Mouse (Mus musculus) cerebellum, postnatal 25 days (tissue): Measurements from ENCODE around the gene Mtrex.

ENCODE experiments used
- DNase-seq, 2 experiments: peaks; one replicate each; pipeline ENCODE4 v3.0.0; 2021; ENCODE audit warnings: mixed read lengths in 2 of 2

Gene Mtrex

DNA sequence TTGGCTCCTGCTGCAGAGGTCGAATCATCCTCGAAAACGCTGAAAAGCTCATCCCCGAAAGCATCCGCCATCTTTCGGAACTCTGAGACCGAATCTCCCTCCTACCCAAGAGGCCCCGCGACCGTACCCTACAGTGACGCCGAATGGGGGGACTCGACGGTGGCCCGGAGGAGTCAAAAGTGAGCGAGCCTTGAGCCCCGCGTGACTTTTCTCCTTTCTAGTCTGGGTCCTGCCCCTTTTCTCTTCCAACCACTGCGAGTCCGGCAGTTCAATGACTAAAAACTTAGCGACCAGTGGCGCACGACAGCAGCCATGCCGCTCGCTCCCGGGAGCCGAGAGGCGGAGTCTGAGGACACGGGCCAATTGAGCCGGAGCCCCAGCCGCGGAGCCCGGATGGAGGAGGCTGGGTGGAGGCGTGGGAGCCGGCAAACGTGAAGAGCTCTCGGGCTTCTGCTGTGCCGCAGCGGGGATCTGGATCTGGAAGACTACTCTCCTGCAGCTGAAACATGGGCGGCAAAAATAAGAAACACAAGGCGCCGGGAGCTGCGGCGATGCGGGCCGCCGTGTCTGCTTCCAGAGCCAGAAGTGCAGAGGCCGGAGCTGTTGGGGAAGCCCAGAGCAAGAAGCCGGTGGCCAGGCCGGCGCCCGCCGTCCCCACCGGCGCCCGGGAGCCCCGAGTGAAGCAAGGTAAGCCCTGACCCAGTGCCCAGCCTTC is at the start of gene Mtrex, which contains the start of gene Dhx29:
Gene Mtrex, minus strand, starts transcription at position 112 of the 715 bp plus-strand sequence.
Gene Dhx29, plus strand, starts transcription at position 168 of the 715 bp plus-strand sequence.
- DNase-seq = peak; percentile 100

DNA sequence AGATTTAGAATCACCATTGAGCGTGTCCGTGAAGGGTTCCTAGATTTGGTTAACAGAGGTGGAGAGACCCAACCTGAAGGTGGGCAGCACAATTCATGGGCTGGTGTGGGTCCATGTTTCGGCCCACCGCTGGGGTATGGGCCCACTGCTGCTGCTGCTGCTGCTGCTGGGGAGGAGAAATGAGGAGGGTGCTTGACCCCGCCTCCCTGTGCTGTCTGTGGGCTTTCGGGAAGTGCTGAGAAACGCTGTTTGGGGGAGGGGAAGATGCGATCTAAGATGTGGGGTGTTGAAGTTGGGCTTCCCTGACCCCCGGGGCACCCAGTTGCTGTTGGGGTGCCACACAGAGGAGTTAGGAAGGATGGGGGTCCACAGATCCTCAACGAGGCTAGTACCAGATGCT is 49.5 kb upstream of the Mtrex start:
- DNase-seq = no peak

DNA sequence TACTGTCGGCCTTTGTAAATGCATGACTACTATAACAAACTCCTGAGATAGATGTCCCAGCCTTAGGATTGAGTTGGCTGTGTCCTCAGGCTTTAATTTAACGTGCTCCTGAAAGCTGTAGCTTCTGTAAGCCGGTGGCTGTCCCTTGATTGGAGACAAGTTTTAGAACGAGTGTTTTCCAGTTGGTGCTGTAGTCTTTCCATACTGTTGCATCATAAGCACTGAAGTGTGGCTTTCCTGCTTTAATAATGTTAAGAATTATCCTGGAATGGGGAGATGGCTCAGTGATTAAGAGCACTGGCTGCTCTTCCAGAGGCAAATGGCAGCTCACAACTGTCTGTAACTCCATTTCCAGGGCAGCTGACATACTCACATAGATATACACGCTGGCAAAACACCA is 40.1 kb upstream of the Mtrex start:
- no peak for DNase-seq

DNA sequence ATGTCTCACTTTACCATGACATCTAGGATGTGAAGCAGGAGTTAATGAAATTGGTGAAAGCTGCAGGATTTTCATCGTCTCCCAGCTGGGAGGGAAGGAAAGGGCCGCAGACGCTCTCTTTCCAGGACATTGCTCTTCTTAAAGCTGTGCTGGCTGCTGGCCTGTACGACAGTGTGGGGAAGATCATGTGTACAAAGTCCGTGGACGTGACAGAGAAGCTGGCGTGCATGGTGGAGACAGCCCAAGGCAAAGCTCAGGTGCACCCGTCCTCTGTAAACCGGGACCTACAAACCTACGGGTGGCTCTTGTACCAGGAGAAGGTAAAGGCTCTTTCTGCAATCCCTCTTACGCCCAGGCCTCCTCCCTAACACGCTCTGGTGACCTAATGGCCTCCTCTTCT is 37.2 kb upstream of the Mtrex start:
- DNase-seq = no peak

DNA sequence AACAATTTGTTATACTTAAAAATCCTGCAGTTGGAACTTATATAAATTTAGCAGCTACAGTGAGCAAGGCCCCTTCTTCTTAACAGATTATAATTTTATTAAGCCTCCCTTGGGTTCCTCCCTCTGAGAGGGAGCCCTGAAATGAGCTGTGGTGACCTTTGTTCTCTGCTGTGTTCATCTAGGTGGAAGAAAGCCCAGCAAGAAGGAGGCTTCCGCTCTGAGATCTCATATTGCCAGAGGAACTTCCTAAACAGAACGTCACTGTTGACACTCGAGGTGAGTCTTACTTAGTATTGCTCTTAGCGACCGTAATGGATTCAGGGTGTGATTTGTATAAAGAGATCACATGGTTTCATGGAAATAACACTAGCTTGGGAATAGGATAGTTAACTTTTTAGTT is 35.9 kb upstream of the Mtrex start:
- DNase-seq = no peak

DNA sequence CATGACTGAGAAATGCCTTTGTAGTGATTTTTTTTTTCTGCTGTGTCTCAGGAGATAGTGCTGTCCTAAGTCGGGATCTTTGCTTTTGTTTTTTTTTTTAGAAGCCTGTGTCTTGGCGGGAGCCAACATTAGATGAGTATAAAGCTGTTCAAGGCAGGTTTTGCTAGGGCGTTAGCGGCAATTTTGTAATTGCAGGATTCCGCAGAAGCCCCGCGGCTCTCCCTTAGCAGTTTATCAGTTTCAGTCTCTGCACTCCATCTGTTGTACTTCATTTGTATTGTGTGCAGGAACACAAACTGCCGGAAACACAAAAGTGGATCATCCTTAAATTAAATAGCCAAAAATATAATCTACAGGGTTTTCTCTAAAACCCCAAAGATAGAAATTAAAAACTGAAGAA is 26.9 kb upstream of the Mtrex start:
- DNase-seq = no peak

DNA sequence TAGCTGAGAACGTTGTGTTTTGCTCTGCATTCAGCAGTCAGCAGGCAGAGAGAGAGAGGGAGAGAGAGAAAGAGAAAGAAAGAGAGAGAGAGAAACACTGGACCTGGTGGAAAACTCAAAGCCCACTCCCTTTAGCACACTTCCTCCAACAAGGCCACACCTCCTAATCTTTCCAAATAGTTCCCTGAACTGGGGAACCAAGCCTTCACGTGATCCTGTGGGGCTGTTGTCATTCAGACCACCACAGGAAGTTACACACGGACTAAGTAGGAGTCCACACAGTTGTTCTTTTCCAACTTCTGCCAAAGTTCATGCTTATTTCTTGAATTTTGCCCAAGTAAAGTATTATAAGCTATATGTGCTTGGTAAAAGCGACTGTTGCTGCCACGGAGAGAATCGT is 18.7 kb upstream of the Mtrex start:
- no peak for DNase-seq

DNA sequence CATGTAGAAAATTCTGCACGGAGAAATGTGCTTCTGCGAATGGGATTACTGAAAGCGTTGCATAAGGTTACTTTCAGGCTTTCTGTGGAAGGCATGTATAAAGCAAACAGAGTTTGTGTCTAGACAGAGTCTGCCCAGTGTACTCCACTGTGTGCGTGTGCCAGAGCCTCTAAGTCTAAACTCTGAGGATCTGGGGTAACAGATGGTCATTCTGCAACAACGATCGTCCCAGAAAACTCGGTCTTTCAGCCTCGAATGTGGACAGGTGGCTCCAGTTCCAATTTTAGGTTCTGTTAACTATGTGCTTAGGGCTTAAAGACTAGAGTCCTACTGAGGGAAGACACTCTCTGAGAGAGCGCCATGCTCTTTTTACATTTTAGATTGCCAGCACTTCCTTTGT is 18.1 kb upstream of the Mtrex start:
- DNase-seq = peak in 1 of 2 experiments; percentile 16

DNA sequence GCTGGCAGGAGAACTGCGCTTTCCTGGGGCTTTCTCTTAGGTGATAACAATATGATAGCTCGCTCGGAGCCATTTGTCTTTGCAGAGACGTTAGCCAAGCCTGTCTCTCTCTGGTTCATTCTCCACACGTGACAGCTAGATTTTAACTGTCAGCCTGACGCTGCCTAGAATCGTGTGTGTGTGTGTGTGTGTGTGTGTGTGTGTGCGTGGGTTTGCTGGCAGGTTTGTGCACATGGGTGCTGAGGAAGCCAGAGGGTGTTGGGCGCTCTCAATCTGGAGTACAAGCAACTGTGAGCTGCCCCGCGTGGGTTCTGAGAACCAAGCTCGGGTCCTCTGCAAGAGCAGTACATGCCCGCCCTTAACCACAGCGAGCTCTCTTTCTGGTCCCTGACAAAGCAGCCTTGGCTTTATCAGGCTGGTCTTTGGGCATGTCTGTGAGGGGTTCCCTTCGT is 14.7 kb upstream of the Mtrex start:
- DNase-seq = no peak

DNA sequence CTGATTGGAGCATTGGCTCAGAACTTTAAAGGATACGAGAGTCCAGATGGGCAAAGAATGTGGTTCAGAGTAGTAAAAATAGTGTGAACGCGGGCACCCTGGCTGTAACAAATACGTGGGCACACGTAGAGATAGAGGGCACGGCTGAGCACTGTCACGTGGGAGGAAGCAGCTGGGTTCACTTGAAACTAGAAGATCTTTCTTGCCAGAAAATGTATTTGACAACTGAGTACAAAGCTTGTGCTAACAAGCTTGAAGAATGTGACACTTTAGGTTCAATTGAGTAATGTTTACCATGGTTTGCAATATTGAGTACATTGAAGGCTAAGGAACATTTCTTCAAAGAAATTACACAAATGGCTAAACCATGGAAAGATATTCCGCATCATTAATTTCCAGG is 10.9 kb upstream of the Mtrex start:
- no peak for DNase-seq

DNA sequence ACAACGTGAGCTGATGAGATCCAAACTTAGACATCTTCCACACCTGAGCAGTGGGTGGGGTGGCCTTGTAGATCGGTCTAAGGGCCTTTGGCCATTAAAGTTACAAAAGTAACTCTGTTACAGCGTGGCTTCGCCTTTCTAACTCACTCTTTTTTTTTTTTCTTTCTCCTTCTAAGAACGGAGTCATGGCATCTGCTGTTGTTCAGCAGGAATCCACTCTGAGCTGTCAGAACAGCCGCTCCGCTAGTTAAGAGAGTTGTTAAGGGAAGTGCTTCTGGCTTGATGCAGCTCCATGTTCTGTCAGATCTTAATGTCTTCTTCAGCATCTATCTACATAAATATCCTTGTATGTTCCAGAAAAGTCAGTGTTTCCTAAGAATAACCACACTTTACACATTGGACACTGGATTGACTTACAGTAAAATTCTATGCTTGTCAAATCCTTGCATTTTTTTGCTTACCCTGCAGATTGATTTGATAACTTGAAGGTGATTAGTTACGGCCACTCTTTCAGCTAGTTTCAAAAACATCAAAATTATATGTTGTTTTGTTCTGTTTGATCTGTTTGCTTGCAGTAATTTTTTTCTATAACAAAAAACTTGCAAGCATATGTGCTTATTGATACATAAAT is 955 bp upstream of the Mtrex start:
- DNase-seq = no peak

DNA sequence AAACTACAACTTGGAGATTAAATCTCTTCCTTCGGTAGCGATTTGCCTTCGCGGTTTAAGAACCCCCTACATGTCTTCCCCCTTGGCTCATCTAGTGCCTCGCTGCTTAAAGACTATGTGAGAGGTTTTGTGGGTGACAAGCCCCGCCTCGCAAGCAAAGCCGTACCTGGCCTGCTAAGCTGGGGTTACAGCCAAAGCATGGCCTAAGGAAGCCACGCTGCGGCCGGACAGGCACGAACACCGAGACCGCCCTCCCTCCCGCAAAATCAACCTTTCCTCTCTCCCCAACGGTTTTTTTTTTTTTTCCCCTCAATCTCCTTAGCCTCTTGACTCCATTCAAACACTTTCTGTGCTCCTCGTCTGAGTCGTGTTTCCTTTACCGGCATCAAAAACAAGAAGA is 402 bp downstream of the Mtrex start:
- DNase-seq = peak in 1 of 2 experiments; percentile 61

DNA sequence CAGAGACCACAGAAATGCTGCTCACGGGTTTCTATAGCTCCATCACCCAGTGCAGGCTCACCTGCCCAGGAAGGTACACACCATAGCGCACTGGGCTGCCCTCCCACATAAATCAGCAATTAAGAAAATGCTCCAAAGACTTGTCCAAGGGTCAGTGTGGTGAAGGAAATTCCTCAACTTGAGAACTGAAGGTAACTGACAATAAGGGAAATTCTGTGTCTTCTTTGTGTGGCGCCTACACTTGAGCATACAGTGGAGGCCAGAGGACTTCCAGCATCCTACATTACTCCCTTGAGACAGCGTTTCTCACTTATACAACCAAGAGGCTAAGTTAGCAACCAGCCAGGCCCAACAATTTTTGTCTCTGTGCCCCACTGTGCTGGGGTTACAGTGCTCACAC is 1.2 kb downstream of the Mtrex start:
- no peak for DNase-seq

DNA sequence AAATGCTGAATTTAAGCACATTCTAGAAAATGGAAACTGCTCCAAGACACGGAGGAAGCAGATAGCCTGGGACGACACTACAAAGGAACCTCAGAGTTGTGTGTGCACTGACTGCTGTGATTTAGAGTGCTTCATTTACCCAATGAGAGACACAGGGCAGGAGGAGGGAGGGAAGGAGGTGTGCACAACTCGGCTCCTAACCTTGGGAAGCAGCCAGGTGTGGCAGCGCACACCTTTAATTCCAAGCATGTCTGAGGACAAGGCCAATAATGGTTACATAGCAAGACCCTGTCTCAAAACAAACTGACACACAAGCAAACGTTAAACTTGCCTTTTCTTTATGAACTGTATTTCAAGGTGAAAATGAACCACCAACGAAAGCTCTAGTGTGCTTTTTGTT is 1.9 kb downstream of the Mtrex start:
- no peak for DNase-seq

DNA sequence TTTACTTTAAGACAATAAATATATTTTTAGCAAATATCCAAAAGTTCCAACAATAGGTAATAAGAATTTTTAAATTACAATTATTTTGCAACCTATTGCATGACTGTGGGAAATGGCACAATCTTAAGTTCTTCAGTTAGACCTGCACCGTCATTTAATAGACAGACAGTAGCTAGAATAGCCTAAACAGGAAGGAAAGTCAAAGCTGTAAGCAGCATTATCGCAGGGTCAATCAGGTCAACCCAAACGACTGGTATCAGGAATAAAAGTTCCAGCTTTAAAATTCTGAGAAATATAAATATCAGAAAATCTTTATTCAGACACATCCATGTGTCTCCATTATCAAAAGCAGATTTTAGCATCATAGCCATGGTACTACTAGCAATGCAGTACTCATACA is 6.3 kb downstream of the Mtrex start:
- no peak for DNase-seq

DNA sequence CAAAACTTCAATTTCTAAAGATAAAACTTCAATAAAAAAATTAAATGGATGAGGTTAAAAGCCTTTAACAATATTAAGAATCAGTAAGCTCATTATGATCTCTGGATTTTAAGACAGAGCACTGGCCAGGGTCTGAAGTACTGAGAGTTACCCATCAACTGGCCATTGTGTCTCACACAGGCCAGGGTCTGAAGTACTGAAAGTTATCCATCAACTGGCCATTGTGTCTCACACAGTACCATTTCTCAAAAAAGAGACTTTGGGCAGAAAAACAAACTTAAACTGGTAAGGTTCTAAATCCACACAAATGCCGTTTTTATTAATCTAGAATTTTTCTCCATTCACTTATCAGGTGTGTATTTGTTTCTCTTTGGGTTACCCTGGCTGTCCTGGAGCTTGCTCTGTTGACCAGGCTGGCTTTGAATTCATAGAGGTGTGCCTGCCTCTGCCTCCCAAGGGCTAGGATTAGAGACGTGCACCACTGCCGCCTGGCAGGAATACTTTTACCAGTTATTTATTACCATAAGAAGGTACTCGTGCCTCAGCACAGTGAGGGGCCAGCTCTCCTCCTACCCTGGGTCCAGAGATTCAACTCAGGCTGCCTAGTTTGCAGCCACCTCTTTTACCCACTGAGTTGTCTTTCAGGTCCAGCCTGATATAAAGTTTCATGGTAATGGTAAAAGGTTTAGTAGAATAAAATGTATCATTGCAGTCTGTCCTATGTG is 7.9 kb downstream of the Mtrex start:
- no peak for DNase-seq

DNA sequence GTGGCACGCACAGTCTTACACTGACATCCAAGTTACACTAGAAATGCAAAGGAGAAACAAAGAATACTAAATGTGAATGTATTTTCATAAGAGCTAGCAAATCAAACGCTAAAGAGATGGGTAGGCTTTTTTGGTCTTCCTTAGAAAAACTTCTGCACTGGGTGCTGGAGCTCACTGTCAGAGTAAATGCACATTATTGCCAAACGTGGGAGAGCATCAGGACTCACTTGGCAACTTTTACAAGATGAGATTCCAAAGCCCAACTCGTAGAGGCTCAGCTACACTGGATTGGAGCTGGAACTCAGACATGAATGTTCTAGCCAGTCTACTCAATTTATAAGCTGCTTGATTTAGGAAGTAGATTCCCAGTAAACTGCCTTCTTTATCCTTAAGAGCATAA is 16.8 kb downstream of the Mtrex start:
- DNase-seq = no peak

DNA sequence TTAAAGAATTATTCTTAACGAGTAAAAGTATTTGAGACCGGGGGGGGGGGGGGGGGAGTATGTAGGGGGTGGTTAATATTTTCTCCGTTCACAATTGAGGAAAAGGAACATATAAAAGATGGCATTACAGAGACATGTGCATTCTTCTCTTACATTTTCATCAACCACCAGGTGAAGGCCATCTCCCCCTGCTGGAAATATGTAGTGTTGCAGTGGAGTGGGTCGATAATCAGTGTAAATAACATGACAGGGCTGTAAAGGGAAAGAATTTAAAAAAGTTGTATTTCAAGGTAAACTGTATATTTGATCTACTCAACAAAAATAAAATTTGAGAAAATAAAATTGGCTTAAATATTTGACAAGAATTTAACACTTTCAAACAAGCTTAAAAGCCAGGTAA is 17.5 kb downstream of the Mtrex start:
- DNase-seq = peak; percentile 17 to 55

DNA sequence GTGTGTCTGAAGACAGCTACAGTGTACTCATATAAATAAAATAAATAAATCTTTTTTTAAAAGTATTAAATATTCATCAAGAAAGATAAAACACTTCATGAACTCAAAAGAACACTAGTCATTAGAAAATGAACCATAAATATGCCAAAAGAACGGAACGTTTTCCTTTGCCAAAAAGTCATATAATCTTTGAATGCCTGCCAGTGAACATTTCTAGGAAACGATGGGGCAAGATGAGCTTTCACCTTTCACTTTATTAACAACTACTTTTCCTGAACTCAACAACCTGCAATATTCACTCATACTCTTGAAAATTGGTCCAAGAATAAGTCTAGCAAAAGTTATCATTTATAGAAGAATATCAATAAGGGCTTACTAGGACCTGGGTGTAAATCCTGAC is 25.0 kb downstream of the Mtrex start:
- no peak for DNase-seq

DNA sequence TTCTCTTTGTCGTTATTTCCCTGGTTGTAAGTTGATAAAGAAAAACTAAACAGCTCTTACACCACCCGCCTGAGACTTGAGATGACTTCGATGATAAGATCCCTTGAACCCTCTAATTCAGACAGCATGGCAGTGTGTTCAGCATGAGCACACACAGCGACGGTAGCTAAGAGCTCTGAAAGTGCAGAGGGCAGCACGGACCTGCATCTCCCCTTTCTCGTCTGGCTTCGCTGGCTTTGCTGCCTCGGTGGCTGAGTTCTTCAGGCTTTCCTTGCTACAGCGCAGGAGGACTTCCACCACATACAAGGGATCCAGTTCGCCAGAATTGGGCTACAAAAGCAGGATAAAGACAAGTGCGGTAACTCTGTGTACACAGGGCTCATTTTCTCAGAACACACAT is 40.0 kb downstream of the Mtrex start:
- no peak for DNase-seq

DNA sequence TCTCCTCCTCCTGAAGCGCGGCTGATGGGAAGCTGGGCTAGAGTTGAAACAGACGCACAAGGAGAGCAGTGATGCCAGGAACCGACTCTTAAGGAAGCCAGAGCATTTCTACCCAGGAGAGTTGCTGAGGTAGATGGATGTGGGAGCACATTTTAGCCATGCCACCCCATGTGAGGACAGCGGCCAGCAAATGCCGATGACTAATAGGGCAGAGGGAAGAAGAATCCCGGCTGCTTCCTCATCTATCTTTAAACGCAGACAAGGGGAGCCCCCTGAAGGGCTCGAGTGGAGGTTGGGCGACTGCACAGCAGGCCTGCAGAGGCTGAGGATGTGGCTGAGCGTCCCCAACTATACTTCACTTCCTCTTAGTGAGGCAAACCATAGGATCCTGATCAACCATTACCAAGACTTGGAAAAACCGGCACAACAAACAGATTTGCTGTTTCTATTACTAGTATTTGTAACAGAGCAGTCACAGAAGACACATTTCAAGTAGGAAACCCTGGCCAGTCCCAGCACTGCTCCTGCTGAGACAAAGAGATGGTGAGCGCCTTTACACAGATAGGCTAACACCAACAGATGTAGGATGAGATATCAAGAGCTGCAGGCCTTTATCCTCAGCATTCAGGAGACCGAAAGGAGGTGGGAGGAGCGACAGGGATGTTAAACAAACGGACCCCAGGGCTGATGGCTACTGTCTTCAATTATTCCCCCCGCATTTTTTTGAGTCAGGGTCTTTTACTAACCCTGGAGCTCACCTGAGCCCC is 55.5 kb downstream of the Mtrex start:
- DNase-seq = no peak

DNA sequence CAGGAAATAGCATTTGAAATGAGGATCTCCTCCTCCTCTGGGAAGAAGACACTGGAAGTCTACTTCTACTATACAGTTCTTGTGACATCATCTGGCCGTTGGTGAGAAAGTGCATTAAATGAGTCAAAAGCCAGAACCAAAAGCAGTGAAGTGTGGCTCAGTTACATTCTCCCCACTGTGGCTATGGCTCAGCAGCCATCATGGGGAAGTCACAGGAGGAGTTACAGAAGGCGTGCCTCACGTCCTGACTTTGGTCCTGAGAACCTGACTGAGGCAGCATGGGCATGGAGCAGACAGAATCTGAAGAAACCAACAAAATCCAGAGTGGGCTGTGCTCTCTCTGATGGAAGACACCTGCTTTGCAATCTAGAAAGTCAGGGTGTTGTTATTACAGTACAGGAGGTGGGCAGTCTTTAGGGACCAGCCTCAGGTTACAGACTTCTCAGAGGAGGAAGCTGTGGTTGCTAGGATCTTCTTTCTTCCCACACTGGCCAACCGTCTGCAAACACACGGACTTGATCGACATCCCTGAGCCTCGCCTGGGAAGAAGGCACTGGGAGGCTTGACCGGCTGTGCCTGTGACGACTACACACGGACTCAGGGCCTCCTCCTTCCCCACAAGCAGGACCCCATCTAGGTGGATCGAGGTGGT is 57.0 kb downstream of the Mtrex start:
- DNase-seq = no peak

DNA sequence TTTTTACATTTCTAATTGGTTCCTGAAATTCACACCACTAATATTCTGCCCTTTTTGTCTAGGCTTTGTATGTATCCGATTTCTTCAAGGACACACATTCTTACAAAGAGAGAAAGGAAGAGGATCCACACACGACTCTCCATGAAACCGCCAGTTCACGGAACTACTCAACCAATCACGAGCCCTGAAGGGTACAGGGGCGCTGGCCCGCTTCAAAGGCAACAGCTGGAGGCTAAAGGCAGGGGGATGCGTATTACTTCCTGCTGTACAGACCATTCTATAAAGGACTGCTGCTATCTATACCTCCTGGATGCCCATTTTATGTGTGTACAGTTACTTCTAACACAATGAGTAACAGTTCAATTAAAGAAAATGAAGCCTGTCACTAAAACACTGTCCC is 59.8 kb downstream of the Mtrex start:
- DNase-seq = no peak
